Mouse (Mus musculus): ENCODE measurements around the gene Ptprn. TPM values are rescaled to one million over a fixed set of nuclear protein-coding genes. Genes with fewer than 3 reads are reported as not detected.

Gene Ptprn
- total RNA-seq, 1 experiment, result 8.9 TPM

GRCm38 (mm10) chr1:75254625-75255013 is 9.7 kb downstream of the Ptprn start:
- TF ChIP-seq HCFC1 (IDR thresholded peaks at IDR 0.05; ENCODE audit: borderline replicate concordance, insufficient read depth, low read length) (no peak), CHD2 (IDR thresholded peaks at IDR 0.05; ENCODE audit: low read depth, low read length) (no peak), MAFK (IDR thresholded peaks at IDR 0.05; ENCODE audit: insufficient read depth, low read depth, low read length) (no peak), ZC3H11A (IDR thresholded peaks at IDR 0.05; ENCODE audit: borderline replicate concordance, low read depth, low read length) (no peak), ZNF384 (IDR thresholded peaks at IDR 0.05; ENCODE audit: low read depth, low read length) (no peak)

DNA sequence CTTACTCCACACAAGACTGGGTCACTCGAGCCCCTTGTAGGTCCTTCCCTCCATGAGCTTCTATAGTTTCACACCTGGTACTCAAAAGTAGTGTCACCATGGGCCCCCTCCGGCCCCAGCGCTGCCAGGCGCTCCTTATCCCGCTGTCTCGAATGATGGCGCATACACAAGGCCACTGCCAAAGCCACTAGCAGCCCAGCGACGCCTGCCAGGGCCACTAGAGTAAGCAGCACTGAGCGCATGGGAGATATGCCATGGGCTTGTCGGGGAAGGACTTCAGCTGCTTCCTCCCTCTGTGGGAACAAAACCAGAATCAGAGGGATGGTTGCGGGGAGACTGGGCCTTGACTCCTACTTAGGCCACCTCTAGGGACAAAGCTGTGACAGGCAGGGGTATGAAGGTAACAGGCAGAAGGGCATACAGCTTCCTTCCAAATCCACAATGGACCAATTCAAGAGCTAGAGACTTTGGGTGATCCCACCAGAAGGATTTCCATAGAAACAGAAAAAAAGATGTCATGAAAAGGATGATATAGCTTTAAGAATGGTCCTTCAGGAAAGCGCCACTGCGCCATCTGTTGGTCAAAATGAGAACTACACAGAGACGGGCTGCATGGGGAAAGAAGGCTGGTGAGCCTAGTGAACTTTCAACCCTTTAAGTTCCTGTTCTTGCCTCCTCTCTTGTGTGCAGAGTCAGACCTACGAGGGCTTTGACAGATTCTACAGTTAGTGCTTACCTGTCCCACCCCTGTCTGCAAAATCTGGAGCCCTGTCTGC is 10.3 kb downstream of the Ptprn start:
- Histone ChIP-seq H3K27ac (ENCODE audit: insufficient read depth, low read depth, low read length, poor library complexity, severe bottlenecking) (no peak overlapping the region), H3K4me3 (ENCODE audit: insufficient read depth in 1 of 2, low read depth in 1 of 2, low read length in 2 of 2, poor library complexity in 1 of 2, severe bottlenecking in 1 of 2) (peak overlapping the region in 1 of 2 experiments; percentile 14; a peak in 1 of 4 replicates), H3K36me3 (ENCODE audit: control insufficient read depth, insufficient read depth, low read length, poor library complexity, severe bottlenecking) (no peaks in the 10 kb centered on the region), H3K9ac (ENCODE audit: insufficient read depth, low read depth, low read length, poor library complexity, severe bottlenecking) (no peak overlapping the region), H3K9me3 (ENCODE audit: control insufficient read depth, insufficient read depth, low read depth, low read length) (no peaks in the 10 kb centered on the region), H3K4me1 (ENCODE audit: control insufficient read depth in 2 of 2, insufficient read depth in 2 of 2, low read length in 2 of 2, poor library complexity in 1 of 2) (peaks cover 4 to 25% of the 10 kb centered on the region in 2 experiments; a peak in 2 of 4 replicates)
- DNase-seq (ENCODE audit: low read depth, low spot score), result peak; percentile 77
- TF ChIP-seq ZC3H11A (IDR thresholded peaks at IDR 0.05; ENCODE audit: borderline replicate concordance, low read depth, low read length) (no peak), MAFK (IDR thresholded peaks at IDR 0.05; ENCODE audit: insufficient read depth, low read depth, low read length) (no peak), CHD2 (IDR thresholded peaks at IDR 0.05; ENCODE audit: low read depth, low read length) (no peak), ZNF384 (IDR thresholded peaks at IDR 0.05; ENCODE audit: low read depth, low read length) (no peak), HCFC1 (IDR thresholded peaks at IDR 0.05; ENCODE audit: borderline replicate concordance, insufficient read depth, low read length) (no peak)
- in situ Hi-C loops (cut with MboI; ENCODE audit: low sequenced_read_pairs in 2 of 2, unreplicated experiment in 2 of 2), result no loop called here

More at GRCm38 (mm10) chr1:75254625-75255013, 9.7 kb downstream of the Ptprn start:
- no peaks in the 10 kb centered on the region for H3K36me3 ChIP-seq (ENCODE audit: control insufficient read depth, insufficient read depth, low read length, poor library complexity, severe bottlenecking)
- no peaks in the 10 kb centered on the region for H3K9me3 ChIP-seq (ENCODE audit: control insufficient read depth, insufficient read depth, low read depth, low read length)
- no peak overlapping the region for H3K4me3 ChIP-seq (ENCODE audit: insufficient read depth in 1 of 2, low read depth in 1 of 2, low read length in 2 of 2, poor library complexity in 1 of 2, severe bottlenecking in 1 of 2)
- H3K4me1 ChIP-seq (ENCODE audit: control insufficient read depth in 2 of 2, insufficient read depth in 2 of 2, low read length in 2 of 2, poor library complexity in 1 of 2), result peaks cover 4 to 25% of the 10 kb centered on the region in 2 experiments; a peak in 2 of 4 replicates
- in situ Hi-C loops (cut with MboI; ENCODE audit: low sequenced_read_pairs in 2 of 2, unreplicated experiment in 2 of 2), result no loop called here
- no peak overlapping the region for H3K9ac ChIP-seq (ENCODE audit: insufficient read depth, low read depth, low read length, poor library complexity, severe bottlenecking)
- DNase-seq (ENCODE audit: low read depth, low spot score), result no peak
- H3K27ac ChIP-seq (ENCODE audit: insufficient read depth, low read depth, low read length, poor library complexity, severe bottlenecking), result no peak overlapping the region

- Histone ChIP-seq H3K4me1 (ENCODE audit: control insufficient read depth in 2 of 2, insufficient read depth in 2 of 2, low read length in 2 of 2, poor library complexity in 1 of 2) (peaks cover 4 to 25% of the 10 kb centered on the region in 2 experiments; a peak in 2 of 4 replicates), H3K9ac (ENCODE audit: insufficient read depth, low read depth, low read length, poor library complexity, severe bottlenecking) (no peak overlapping the region), H3K36me3 (ENCODE audit: control insufficient read depth, insufficient read depth, low read length, poor library complexity, severe bottlenecking) (no peaks in the 10 kb centered on the region), H3K9me3 (ENCODE audit: control insufficient read depth, insufficient read depth, low read depth, low read length) (no peaks in the 10 kb centered on the region), H3K4me3 (ENCODE audit: insufficient read depth in 1 of 2, low read depth in 1 of 2, low read length in 2 of 2, poor library complexity in 1 of 2, severe bottlenecking in 1 of 2) (peak overlapping the region; percentile 21 to 23; a peak in 3 of 4 replicates), H3K27ac (ENCODE audit: insufficient read depth, low read depth, low read length, poor library complexity, severe bottlenecking) (no peak overlapping the region)
- in situ Hi-C loops (cut with MboI; ENCODE audit: low sequenced_read_pairs in 2 of 2, unreplicated experiment in 2 of 2), result no loop called here
- no peak for DNase-seq (ENCODE audit: low read depth, low spot score)
- TF ChIP-seq HCFC1 (IDR thresholded peaks at IDR 0.05; ENCODE audit: borderline replicate concordance, insufficient read depth, low read length) (no peak), ZNF384 (IDR thresholded peaks at IDR 0.05; ENCODE audit: low read depth, low read length) (no peak), ZC3H11A (IDR thresholded peaks at IDR 0.05; ENCODE audit: borderline replicate concordance, low read depth, low read length) (no peak), MAFK (IDR thresholded peaks at IDR 0.05; ENCODE audit: insufficient read depth, low read depth, low read length) (no peak), CHD2 (IDR thresholded peaks at IDR 0.05; ENCODE audit: low read depth, low read length) (no peak)
These were observed 11.3 kb downstream of the Ptprn start for GRCm38 (mm10) chr1:75253029-75253428.

- DNase-seq (ENCODE audit: low read depth, low spot score), result no peak
- Histone ChIP-seq H3K9me3 (ENCODE audit: control insufficient read depth, insufficient read depth, low read depth, low read length) (no peaks in the 10 kb centered on the region), H3K36me3 (ENCODE audit: control insufficient read depth, insufficient read depth, low read length, poor library complexity, severe bottlenecking) (no peaks in the 10 kb centered on the region), H3K4me1 (ENCODE audit: control insufficient read depth in 2 of 2, insufficient read depth in 2 of 2, low read length in 2 of 2, poor library complexity in 1 of 2) (peaks cover 4 to 31% of the 10 kb centered on the region in 2 experiments; a peak in 3 of 4 replicates), H3K9ac (ENCODE audit: insufficient read depth, low read depth, low read length, poor library complexity, severe bottlenecking) (no peak overlapping the region), H3K4me3 (ENCODE audit: insufficient read depth in 1 of 2, low read depth in 1 of 2, low read length in 2 of 2, poor library complexity in 1 of 2, severe bottlenecking in 1 of 2) (no peak overlapping the region), H3K27ac (ENCODE audit: insufficient read depth, low read depth, low read length, poor library complexity, severe bottlenecking) (no peak overlapping the region)
- TF ChIP-seq CHD2 (IDR thresholded peaks at IDR 0.05; ENCODE audit: low read depth, low read length) (no peak), HCFC1 (IDR thresholded peaks at IDR 0.05; ENCODE audit: borderline replicate concordance, insufficient read depth, low read length) (no peak), MAFK (IDR thresholded peaks at IDR 0.05; ENCODE audit: insufficient read depth, low read depth, low read length) (no peak), ZC3H11A (IDR thresholded peaks at IDR 0.05; ENCODE audit: borderline replicate concordance, low read depth, low read length) (no peak)
- in situ Hi-C loops (cut with MboI; ENCODE audit: low sequenced_read_pairs in 2 of 2, unreplicated experiment in 2 of 2), result no loop called here
These were observed 12.0 kb downstream of the Ptprn start for GRCm38 (mm10) chr1:75252308-75252707.
